Mouse (Mus musculus) spleen, postnatal 10 days (tissue): ENCODE measurements at regions not wholly inside any gene's neighbourhood (a gene's known extent, or its start where the extent isn't known, plus 50 kb on each side); places are given as distances from the start of the nearest gene placed in this dataset.

Experiments used
- DNase-seq, 2 experiments: peaks; one replicate each; pipeline ENCODE4 v3.0.0; 2021 to 2022; ENCODE audit warnings: low spot score in 2 of 2

GRCm38 (mm10) chr12:26071610-26072009 lies 343.4 kb downstream of the Rnf144a start:
- peak; percentile 28 to 65 for DNase-seq

- peak in 1 of 2 experiments; percentile 25 for DNase-seq
Observed at GRCm38 (mm10) chr12:26068685-26069008, 346.4 kb downstream of the Rnf144a start.

- peak; percentile 19 to 54 for DNase-seq
Observed at GRCm38 (mm10) chr12:26067866-26068684, 347.0 kb downstream of the Rnf144a start.

- DNase-seq, result no peak
Observed at GRCm38 (mm10) chr12:26060378-26060777, 354.7 kb downstream of the Rnf144a start.

GRCm38 (mm10) chr12:26059090-26059489 lies 356.0 kb downstream of the Rnf144a start:
- no peak for DNase-seq

- DNase-seq, result no peak
Observed at GRCm38 (mm10) chr12:26057491-26058054, 357.5 kb downstream of the Rnf144a start.

GRCm38 (mm10) chr12:26046991-26047390 lies 368.1 kb downstream of the Rnf144a start:
- DNase-seq, result no peak

GRCm38 (mm10) chr12:26045321-26045720 lies 369.7 kb downstream of the Rnf144a start:
- no peak for DNase-seq

GRCm38 (mm10) chr12:26012951-26013350 lies 402.1 kb downstream of the Rnf144a start:
- no peak for DNase-seq

- no peak for DNase-seq
Observed at GRCm38 (mm10) chr12:25994063-25994462, 421.0 kb downstream of the Rnf144a start.

GRCm38 (mm10) chr12:25991801-25992525 lies 423.1 kb downstream of the Rnf144a start:
- DNase-seq, result no peak

GRCm38 (mm10) chr12:25982545-25982944 lies 432.5 kb downstream of the Rnf144a start:
- DNase-seq, result no peak

GRCm38 (mm10) chr12:25978335-25978734 lies 436.7 kb downstream of the Rnf144a start:
- no peak for DNase-seq

- DNase-seq, result peak in 1 of 2 experiments; percentile 15
Observed at GRCm38 (mm10) chr12:25958584-25958983, 456.5 kb downstream of the Rnf144a start.

- no peak for DNase-seq
Observed at GRCm38 (mm10) chr12:25957547-25957946, 457.5 kb downstream of the Rnf144a start.

- DNase-seq, result no peak
Observed at GRCm38 (mm10) chr12:25947107-25947506, 467.9 kb downstream of the Rnf144a start.

- DNase-seq, result no peak
Observed at GRCm38 (mm10) chr12:25946121-25946520, 468.9 kb downstream of the Rnf144a start.

GRCm38 (mm10) chr12:25938856-25939255 lies 476.2 kb downstream of the Rnf144a start:
- no peak for DNase-seq

GRCm38 (mm10) chr12:25934946-25935345 lies 480.1 kb downstream of the Rnf144a start:
- DNase-seq, result no peak

- no peak for DNase-seq
Observed at GRCm38 (mm10) chr12:25934526-25934925, 480.5 kb downstream of the Rnf144a start.

GRCm38 (mm10) chr12:25926367-25926766 lies 488.7 kb downstream of the Rnf144a start:
- no peak for DNase-seq

- DNase-seq, result no peak
Observed at GRCm38 (mm10) chr12:25924526-25924925, 490.5 kb downstream of the Rnf144a start.

- no peak for DNase-seq
Observed at GRCm38 (mm10) chr12:25923772-25924171, 491.3 kb downstream of the Rnf144a start.
